Mouse (Mus musculus) lung, adult 2 months (tissue): ENCODE measurements around the gene Khdrbs2.

Source experiments
- CTCF ChIP-seq: fragments of 200-500 bp; IDR thresholded peaks from 2 replicates; pipeline ENCODE4 v1.5.1; 2011; ENCODE audit warnings: mild to moderate bottlenecking, low read length, control low read depth; ENCODE audit not compliant: insufficient read depth
- POLR2A ChIP-seq: fragments of 200-500 bp; IDR thresholded peaks from 2 replicates; pipeline ENCODE4 v1.6.1; 2011; ENCODE audit warnings: low read depth, mild to moderate bottlenecking, control low read depth, low read length, borderline replicate concordance; ENCODE audit errors: extremely low read depth

GRCm38 (mm10) chr1:32428410-32428809 is 255.9 kb downstream of the Khdrbs2 start:
- TF ChIP-seq CTCF: no peak
- no peak for TF ChIP-seq POLR2A
